Mouse (Mus musculus) small intestine, adult 2 months (tissue): ENCODE data around the gene Timm50. TPM values are rescaled to one million over a fixed set of nuclear protein-coding genes. Genes with fewer than 3 reads are reported as not detected.

Experiments
- H3K27ac ChIP-seq: fragments of 200-500 bp; 2 replicates; pipeline ENCODE4 v1.5.1; 2012; ENCODE audit warnings: low read depth, low read length, control low read depth, inconsistent platforms; ENCODE audit not compliant: insufficient read depth
- H3K27me3 ChIP-seq: fragments of 200-500 bp; 2 replicates; pipeline ENCODE4 v1.6.1; 2012; ENCODE audit warnings: mild to moderate bottlenecking, moderate library complexity, low read length, inconsistent platforms; ENCODE audit not compliant: control insufficient read depth, insufficient read depth
- H3K36me3 ChIP-seq: fragments of 200-500 bp; 2 replicates; pipeline ENCODE4 v1.6.1; 2012; ENCODE audit warnings: mild to moderate bottlenecking, low read length, control low read depth, inconsistent platforms; ENCODE audit not compliant: control insufficient read depth, insufficient read depth
- H3K4me1 ChIP-seq: fragments of 200-500 bp; 2 replicates; pipeline ENCODE4 v1.6.1; 2012; ENCODE audit warnings: low read length, inconsistent platforms, mixed read lengths; ENCODE audit not compliant: control insufficient read depth, insufficient read depth, insufficient read length
- H3K4me3 ChIP-seq: fragments of 200-500 bp; 2 replicates; pipeline ENCODE4 v1.5.1; 2012; ENCODE audit warnings: low read depth, mild to moderate bottlenecking, control low read depth, inconsistent platforms, low read length, moderate library complexity
- CTCF ChIP-seq: fragments of 200-500 bp; IDR thresholded peaks from 2 replicates; pipeline ENCODE4 v1.5.1; 2012; ENCODE audit warnings: low read depth, mild to moderate bottlenecking, control low read depth, inconsistent platforms, low read length, moderate library complexity, mixed read lengths; ENCODE audit not compliant: insufficient replicate concordance, insufficient read length; ENCODE audit errors: extremely low read depth
- POLR2A ChIP-seq: fragments of 200-500 bp; IDR thresholded peaks from 2 replicates; pipeline ENCODE4 v1.6.1; 2012; ENCODE audit warnings: low read depth, mild to moderate bottlenecking, control low read depth, inconsistent platforms, low read length, moderate library complexity
- WGBS: fragments of 180-500 bp; shearing (Covaris S2); methylation state at CpG from one replicate; pipeline ENCODE4 v1.1.7; 2018; 5-methylcytosine and 5-hydroxymethylcytosine counted together
- polyA plus RNA-seq: library from polyadenylated mRNA; depleted of rRNA; stranded (reverse); fragments of >200 nt; gene quantifications from 2 replicates; pipeline ENCODE4 v1.2.3, GENCODE M21; 2012

Gene Timm50
- polyA plus RNA-seq, 1 experiment: 62.7 TPM

- no peaks in the 10 kb centered on the region for H3K27me3 ChIP-seq
Measured at GRCm38 (mm10) chr7:28326457-28326856, 14.6 kb upstream of the Timm50 start.

GRCm38 (mm10) chr7:28325293-28325692, 13.4 kb upstream of the Timm50 start:
- H3K27ac ChIP-seq: no peak overlapping the region
- H3K36me3 ChIP-seq: peaks cover 79% of the 10 kb centered on the region
- no peak overlapping the region for H3K4me3 ChIP-seq
- H3K4me1 ChIP-seq: no peaks in the 10 kb centered on the region
- no peak for TF ChIP-seq CTCF
- TF ChIP-seq POLR2A: no peak
- WGBS: 96% methylated on average over 8 of the region's 8 CpGs
- H3K27me3 ChIP-seq: no peaks in the 10 kb centered on the region

More at GRCm38 (mm10) chr7:28326457-28326856, 14.6 kb upstream of the Timm50 start:
- no peak overlapping the region for H3K4me3 ChIP-seq
- peaks cover 80% of the 10 kb centered on the region for H3K36me3 ChIP-seq
- no peak overlapping the region for H3K27ac ChIP-seq
- WGBS: 78% methylated on average over 4 of the region's 4 CpGs
- TF ChIP-seq CTCF: no peak
- no peak for TF ChIP-seq POLR2A
- H3K4me1 ChIP-seq: no peaks in the 10 kb centered on the region

GRCm38 (mm10) chr7:28321974-28322720, 10.3 kb upstream of the Timm50 start:
- Histone ChIP-seq H3K27ac (no peak overlapping the region), H3K27me3 (no peaks in the 10 kb centered on the region), H3K4me3 (no peak overlapping the region), H3K36me3 (peaks cover 86% of the 10 kb centered on the region), H3K4me1 (no peaks in the 10 kb centered on the region)
- WGBS: 86% methylated on average over 15 of the region's 15 CpGs
- TF ChIP-seq CTCF (no peak), POLR2A (no peak)

DNA sequence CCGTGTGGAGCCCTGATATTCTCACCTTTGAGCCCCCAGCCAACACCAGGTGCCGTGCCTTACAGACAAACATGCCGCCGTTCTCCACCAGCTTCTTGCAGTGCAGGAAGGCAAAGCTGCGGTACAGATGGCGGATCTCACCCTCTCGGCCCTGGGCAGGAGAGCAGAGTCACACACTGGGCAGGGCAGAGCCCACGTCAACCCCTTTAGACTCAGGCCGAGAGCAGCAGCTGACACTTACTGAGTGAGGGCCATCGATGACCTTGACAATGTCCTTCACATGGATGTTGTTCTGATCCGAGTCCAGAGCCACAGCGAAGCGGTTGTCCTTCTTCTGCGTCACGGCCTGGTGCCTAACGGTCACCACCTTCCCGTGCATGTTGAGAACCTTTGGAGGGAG, 6.8 kb upstream of the Timm50 start:
- H3K27me3 ChIP-seq: no peaks in the 10 kb centered on the region
- peaks cover 85% of the 10 kb centered on the region for H3K36me3 ChIP-seq
- H3K4me3 ChIP-seq: no peak overlapping the region
- TF ChIP-seq CTCF (no peak), POLR2A (no peak)
- WGBS: 89% methylated on average over 17 of the region's 17 CpGs
- no peaks in the 10 kb centered on the region for H3K4me1 ChIP-seq
- H3K27ac ChIP-seq: no peak overlapping the region

DNA sequence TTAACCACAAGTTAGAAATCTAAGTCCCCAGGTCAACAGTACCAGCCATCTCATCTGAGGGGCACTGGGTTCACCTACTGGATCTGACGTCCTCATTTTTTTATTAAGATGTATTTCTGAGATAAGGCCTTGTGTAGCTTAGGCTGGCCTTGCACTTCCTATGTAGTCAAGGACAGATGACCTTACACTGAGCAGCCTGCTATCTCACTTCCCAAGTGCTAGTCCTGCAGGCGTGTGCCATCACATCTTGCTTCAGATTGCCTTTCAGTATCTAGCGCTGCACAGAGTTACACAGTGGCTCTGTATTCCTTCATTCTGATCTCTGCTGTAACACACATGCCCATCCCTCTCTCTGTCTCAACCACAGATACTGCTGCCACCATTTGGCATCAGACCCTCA, 6.2 kb upstream of the Timm50 start:
- TF ChIP-seq POLR2A: no peak
- TF ChIP-seq CTCF: no peak
- WGBS: 82% methylated on average over 3 of the region's 3 CpGs
- Histone ChIP-seq H3K27me3 (no peaks in the 10 kb centered on the region), H3K27ac (no peak overlapping the region), H3K4me3 (no peak overlapping the region), H3K36me3 (peaks cover 79% of the 10 kb centered on the region), H3K4me1 (no peaks in the 10 kb centered on the region)

DNA sequence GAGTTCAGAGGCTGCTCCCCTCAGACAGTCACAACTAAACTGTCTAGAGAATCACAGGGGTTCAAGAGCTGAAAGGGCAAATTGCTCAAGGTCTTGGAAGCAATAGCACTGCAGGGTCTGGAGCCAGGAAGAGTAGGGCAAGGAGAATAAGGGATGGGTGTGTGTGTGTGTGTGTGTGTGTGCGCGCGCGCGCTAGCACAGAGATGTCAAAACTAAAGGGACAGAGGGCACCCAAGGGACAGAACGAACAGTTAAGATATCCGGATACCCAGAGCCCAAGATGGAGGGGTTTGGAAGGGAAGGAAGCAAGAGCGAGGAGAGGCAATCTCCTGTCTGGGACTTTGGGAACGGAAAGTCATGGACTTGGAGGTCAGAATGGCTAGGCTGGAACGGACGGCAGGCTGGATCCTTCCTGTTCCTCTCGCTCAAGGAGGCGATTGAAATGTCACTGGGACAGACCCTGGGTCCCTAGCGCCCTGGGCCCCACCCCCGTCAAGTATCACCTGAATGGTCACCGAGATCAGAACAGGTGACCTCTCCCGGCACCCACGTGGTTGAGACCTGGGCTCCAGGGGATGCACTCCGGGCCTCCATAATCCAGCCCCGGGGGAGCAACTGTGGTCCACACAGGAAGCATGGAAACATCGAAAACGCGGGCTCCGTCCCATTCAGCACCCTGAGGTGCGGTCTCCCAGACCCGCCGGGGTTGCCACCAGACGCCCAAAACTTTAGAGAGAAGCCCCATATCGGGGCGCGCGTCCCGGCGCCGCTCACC, 534 bp downstream of the Timm50 start:
- 2% methylated on average over 35 of the region's 35 CpGs for WGBS
- peak overlapping the region; percentile 91 for H3K4me3 ChIP-seq
- no peak for TF ChIP-seq CTCF
- no peak for TF ChIP-seq POLR2A
- H3K36me3 ChIP-seq: peaks cover 37% of the 10 kb centered on the region
- peaks cover 8% of the 10 kb centered on the region for H3K4me1 ChIP-seq
- no peak overlapping the region for H3K27ac ChIP-seq
- H3K27me3 ChIP-seq: no peaks in the 10 kb centered on the region

- no peak overlapping the region for H3K27ac ChIP-seq
- no peak for TF ChIP-seq CTCF
- no peak for TF ChIP-seq POLR2A
- 80% methylated on average over 9 of the region's 9 CpGs for WGBS
Measured at GRCm38 (mm10) chr7:28309737-28310136, 2.1 kb downstream of the Timm50 start.

More at GRCm38 (mm10) chr7:28309737-28310136, 2.1 kb downstream of the Timm50 start:
- peaks cover 33% of the 10 kb centered on the region for H3K36me3 ChIP-seq
- no peak overlapping the region for H3K4me3 ChIP-seq
- H3K27me3 ChIP-seq: no peaks in the 10 kb centered on the region
- H3K4me1 ChIP-seq: peaks cover 8% of the 10 kb centered on the region
